Mouse (Mus musculus): Measurements from ENCODE around the gene Gm498. TPM values are rescaled to one million over a fixed set of nuclear protein-coding genes. Genes with fewer than 3 reads are reported as not detected.

Gm498 gene
- total RNA-seq, 1 experiment from 2014 or later: not detected

Other genes starting within 250 kb of the Gm498 start
- gene Tnfrsf26, start 238.1 kb upstream of the Gm498 start, total RNA-seq (2017): 21.4 and 26.1 TPM in 2 replicates
- gene Tnfrsf22, start 217.2 kb upstream of the Gm498 start, total RNA-seq (2017): 3.8 and 4.3 TPM in 2 replicates
- 0.10 and 1.1 TPM in 2 replicates for gene Tnfrsf23, start 181.0 kb upstream of the Gm498 start, total RNA-seq (2017)
- gene Osbpl5, start 109.9 kb upstream of the Gm498 start, total RNA-seq (2017): 14.9 and 28.2 TPM in 2 replicates
- gene Mrgprg, start 99.8 kb upstream of the Gm498 start, total RNA-seq (2017): not detected in 2 replicates
- 0.81 and 1.3 TPM in 2 replicates for gene Mrgpre, start 82.3 kb upstream of the Gm498 start, total RNA-seq (2017)
- gene Nadsyn1, start 44.0 kb upstream of the Gm498 start, total RNA-seq (2017): 8.1 and 8.9 TPM in 2 replicates
- gene Dhcr7, start 43.7 kb upstream of the Gm498 start, total RNA-seq (2017): 10.4 and 13.5 TPM in 2 replicates
- not detected in 2 replicates for gene Shank2, start 135.1 kb downstream of the Gm498 start, total RNA-seq (2017)

Data from hematopoietic stem cell, adult 5-6 weeks (primary cell).